In genomic region chr4:154946319-154946718, GRCm38 (mm10) we compare ENCODE assay signal across 7 mouse cellular contexts. TPM values are rescaled to one million over a fixed set of nuclear protein-coding genes. Genes with fewer than 3 reads are reported as not detected.
DNase-seq lines count a peak whose midpoint lies in the region; ATAC-seq lines count a peak whose summit lies in the region.

No protein-coding gene starts in this region.

- peak; percentile 88 for ATAC-seq in hindbrain, embryonic 15.5 days (ENCODE audit: low FRiP score, low read depth)
- peak; percentile 88 for ATAC-seq in limb, embryonic 13.5 days (ENCODE audit: low FRiP score, low read depth)
- peak; percentile 81 for ATAC-seq in midbrain, embryonic 13.5 days

- no peaks in the 10 kb centered on the region for H3K9me3 ChIP-seq in hindbrain, embryonic 15.5 days
- no peaks in the 10 kb centered on the region for H3K9me3 ChIP-seq in limb, embryonic 13.5 days
- H3K9me3 ChIP-seq in midbrain, embryonic 13.5 days, result no peaks in the 10 kb centered on the region

- peak overlapping the region; percentile 32; the same call in 1 of the 2 replicates for H3K9ac ChIP-seq in hindbrain, embryonic 15.5 days
- 0 out of 2 replicates have a peak overlapping the region, but pooled peaks have one; percentile 26 for H3K9ac ChIP-seq in limb, embryonic 13.5 days
- peak overlapping the region; percentile 64 for H3K9ac ChIP-seq in midbrain, embryonic 13.5 days (replicated peaks)

- peak overlapping the region; percentile 30 for H3K4me3 ChIP-seq in hindbrain, embryonic 15.5 days
- peak overlapping the region; percentile 35 for H3K4me3 ChIP-seq in limb, embryonic 13.5 days
- H3K4me3 ChIP-seq in midbrain, embryonic 13.5 days (replicated peaks), result peak overlapping the region; percentile 39

- H3K36me3 ChIP-seq in hindbrain, embryonic 15.5 days, result no peaks in the 10 kb centered on the region
- H3K36me3 ChIP-seq in limb, embryonic 13.5 days, result no peaks in the 10 kb centered on the region
- no peaks in the 10 kb centered on the region for H3K36me3 ChIP-seq in midbrain, embryonic 13.5 days

- no peaks in the 10 kb centered on the region for H3K27me3 ChIP-seq in hindbrain, embryonic 15.5 days
- H3K27me3 ChIP-seq in limb, embryonic 13.5 days, result peaks cover 33% of the 10 kb centered on the region
- no peaks in the 10 kb centered on the region for H3K27me3 ChIP-seq in midbrain, embryonic 13.5 days

- H3K27ac ChIP-seq in hindbrain, embryonic 15.5 days (replicated peaks), result peak overlapping the region; percentile 57
- H3K27ac ChIP-seq in limb, embryonic 13.5 days, result no peak overlapping the region
- H3K27ac ChIP-seq in midbrain, embryonic 13.5 days, result peak overlapping the region; percentile 71

- WGBS in hindbrain, embryonic 15.5 days, result 2% methylated on average over 8 of the region's 8 CpGs
- 3% methylated on average over 8 of the region's 8 CpGs for WGBS in limb, embryonic 13.5 days
- WGBS in midbrain, embryonic 13.5 days, result 1% methylated on average over 8 of the region's 8 CpGs

- DNase-seq in NIH3T3 (ENCODE audit: low read depth), result peak; percentile 51
- DNase-seq in cerebellum, adult 9-10 months, result peak; percentile 70
- DNase-seq in gastrocnemius, adult 8-10 months (ENCODE audit: low spot score in 2 of 2), result peak; percentile 39 to 41
- peak; percentile 75 for DNase-seq in testis, postnatal 10 days (ENCODE audit: low spot score)

- peak overlapping the region; percentile 58 for H3K4me2 ChIP-seq in hindbrain, embryonic 15.5 days
- peak overlapping the region; percentile 66 for H3K4me2 ChIP-seq in limb, embryonic 13.5 days (replicated peaks)
- peak overlapping the region; percentile 61 for H3K4me2 ChIP-seq in midbrain, embryonic 13.5 days (replicated peaks)

- H3K4me1 ChIP-seq in hindbrain, embryonic 15.5 days (replicated peaks), result peaks cover 23% of the 10 kb centered on the region
- peaks cover 15% of the 10 kb centered on the region; the same call in 1 of the 2 replicates for H3K4me1 ChIP-seq in limb, embryonic 13.5 days
- peaks cover 45% of the 10 kb centered on the region for H3K4me1 ChIP-seq in midbrain, embryonic 13.5 days (replicated peaks)

RNA-seq across cellular contexts. Expression of gene Hes5, which starts 14.4 kb away (rescaled TPM):
- not detected for total RNA-seq in gastrocnemius, adult 8-10 months (2022)
- 159 and 196 TPM in 2 replicates for polyA plus RNA-seq in hindbrain, embryonic 15.5 days (2015; fragmentation: Nextera tagmentation; extraction: Ambion mirVana)
- 0.94 and 2.3 TPM in 2 replicates for polyA plus RNA-seq in limb, embryonic 13.5 days (2015; fragmentation: Nextera tagmentation; extraction: Ambion mirVana)
- 291 and 346 TPM in 2 replicates for polyA plus RNA-seq in midbrain, embryonic 13.5 days (2015; fragmentation: Nextera tagmentation; extraction: Ambion mirVana)

RNA-seq across cellular contexts. Expression of gene Pank4, which starts 17.6 kb away (rescaled TPM):
- 10 to 100 TPM; 28.2 to 31.7 (median 31.5) TPM for total RNA-seq in gastrocnemius, adult 8-10 months (2022)
- polyA plus RNA-seq in hindbrain, embryonic 15.5 days (2015; fragmentation: Nextera tagmentation; extraction: Ambion mirVana), result 35.9 and 37.3 TPM in 2 replicates
- polyA plus RNA-seq in limb, embryonic 13.5 days (2015; fragmentation: Nextera tagmentation; extraction: Ambion mirVana), result 46.0 and 48.2 TPM in 2 replicates
- 42.0 and 43.3 TPM in 2 replicates for polyA plus RNA-seq in midbrain, embryonic 13.5 days (2015; fragmentation: Nextera tagmentation; extraction: Ambion mirVana)

RNA-seq across cellular contexts. Expression of gene Tnfrsf14, which starts 18.0 kb away (rescaled TPM):
- 1 to 10 TPM; 1.2 to 3.5 (median 1.9) TPM for total RNA-seq in gastrocnemius, adult 8-10 months (2022)
- polyA plus RNA-seq in hindbrain, embryonic 15.5 days (2015; fragmentation: Nextera tagmentation; extraction: Ambion mirVana), result 0.64 and 0.71 TPM in 2 replicates
- polyA plus RNA-seq in limb, embryonic 13.5 days (2015; fragmentation: Nextera tagmentation; extraction: Ambion mirVana), result 1.2 and 1.8 TPM in 2 replicates
- polyA plus RNA-seq in midbrain, embryonic 13.5 days (2015; fragmentation: Nextera tagmentation; extraction: Ambion mirVana), result 0.40 TPM in 2 replicates

RNA-seq across cellular contexts. Expression of gene Fam213b, which starts 47.4 kb away (rescaled TPM):
- total RNA-seq in gastrocnemius, adult 8-10 months (2022), result 10 to 100 TPM; 84.8 to 99.7 (median 97.8) TPM
- 64.2 and 67.1 TPM in 2 replicates for polyA plus RNA-seq in hindbrain, embryonic 15.5 days (2015; fragmentation: Nextera tagmentation; extraction: Ambion mirVana)
- 44.3 and 45.1 TPM in 2 replicates for polyA plus RNA-seq in limb, embryonic 13.5 days (2015; fragmentation: Nextera tagmentation; extraction: Ambion mirVana)
- 43.4 and 46.9 TPM in 2 replicates for polyA plus RNA-seq in midbrain, embryonic 13.5 days (2015; fragmentation: Nextera tagmentation; extraction: Ambion mirVana)

Comparison
In these comparisons a context has a peak if more than half of its experiments do, and no peak if none do; other contexts are left out.
1. RNA of gene Hes5, which starts 14.4 kb away (polyA plus RNA-seq): 291 to 346 TPM in midbrain, embryonic 13.5 days and 159 to 196 TPM in hindbrain, embryonic 15.5 days; 0.94 to 2.3 TPM in limb, embryonic 13.5 days; every median in the first group is over 10 times any median in the second.
2. Peak in every context shown above with its lines, with median percentiles within 50 percentile points of each other: DNase-seq, ATAC-seq, H3K4me2 ChIP-seq, H3K4me3 ChIP-seq and H3K9ac ChIP-seq.